25 mouse cellular contexts compared by ENCODE assay signal in the genomic region with DNA sequence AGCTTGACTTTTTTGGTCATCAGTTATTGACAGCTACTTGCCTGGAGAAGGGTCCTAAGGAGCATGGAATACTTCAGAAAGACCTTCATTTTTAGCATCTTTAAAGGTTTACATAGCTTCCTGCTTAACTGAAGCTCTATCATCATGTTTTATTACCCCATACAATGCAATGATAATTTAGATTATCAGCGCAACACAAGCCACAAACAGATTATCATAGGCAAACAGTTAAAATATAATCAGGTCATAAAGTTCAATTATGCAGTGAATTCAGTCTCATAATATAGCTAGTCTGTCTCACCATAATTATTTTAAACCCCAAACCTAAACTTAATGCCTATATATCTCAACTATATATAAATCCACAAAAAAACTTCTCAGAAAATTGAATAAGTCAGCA.
"Had no signal": no experiment of that assay in that cellular context is flagged by ENCODE, and none has a peak within 500 bp of the region (broad histone marks: within the 10 kb centered on the region; RNA-seq: fewer than 3 reads in every experiment).

No protein-coding gene starts in this region.

- H3K36me3 ChIP-seq: embryonic facial prominence, embryonic 10.5 days; embryonic facial prominence, embryonic 12.5 days; embryonic facial prominence, embryonic 13.5 days; embryonic facial prominence, embryonic 15.5 days; forebrain, embryonic 10.5 days; forebrain, embryonic 12.5 days; forebrain, embryonic 15.5 days had no signal

- H3K4me1 ChIP-seq: embryonic facial prominence, embryonic 10.5 days; embryonic facial prominence, embryonic 12.5 days; embryonic facial prominence, embryonic 13.5 days; embryonic facial prominence, embryonic 15.5 days; forebrain, embryonic 10.5 days; forebrain, embryonic 12.5 days; forebrain, embryonic 13.5 days; forebrain, embryonic 15.5 days; heart, embryonic 10.5 days had no signal

- H3K9me3 ChIP-seq: embryonic facial prominence, embryonic 10.5 days; embryonic facial prominence, embryonic 12.5 days; embryonic facial prominence, embryonic 13.5 days; embryonic facial prominence, embryonic 15.5 days; forebrain, embryonic 10.5 days; forebrain, embryonic 12.5 days; forebrain, embryonic 13.5 days; forebrain, embryonic 15.5 days; heart, embryonic 10.5 days had no signal

- H3K9ac ChIP-seq: embryonic facial prominence, embryonic 12.5 days; embryonic facial prominence, embryonic 13.5 days; embryonic facial prominence, embryonic 15.5 days; forebrain, embryonic 12.5 days; forebrain, embryonic 13.5 days; forebrain, embryonic 15.5 days; forebrain, postnatal 0 days had no signal

- H3K27me3 ChIP-seq: embryonic facial prominence, embryonic 12.5 days; embryonic facial prominence, embryonic 13.5 days; embryonic facial prominence, embryonic 15.5 days; forebrain, embryonic 12.5 days; forebrain, embryonic 13.5 days; forebrain, embryonic 15.5 days had no signal

- DNase-seq: cerebellum, adult 9-11 months; cerebellum, postnatal 10 days; cerebellum, postnatal 14 days; cerebellum, postnatal 25 days; cerebellum, postnatal 36 days; embryo, embryonic 11 days; forebrain, postnatal 0 days; gastrocnemius, adult 2 months; gastrocnemius, postnatal 10 days; gastrocnemius, postnatal 14 days; gastrocnemius, postnatal 25 days; gastrocnemius, postnatal 36 days; heart, adult 11 months; heart, adult 18-20 months; heart, adult 2 months had no signal

- H3K27ac ChIP-seq: embryonic facial prominence, embryonic 10.5 days; embryonic facial prominence, embryonic 12.5 days; embryonic facial prominence, embryonic 13.5 days; embryonic facial prominence, embryonic 15.5 days; forebrain, embryonic 10.5 days; forebrain, embryonic 12.5 days; forebrain, embryonic 13.5 days; forebrain, embryonic 15.5 days; gastrocnemius, adult 2 months; heart, adult 2 months; heart, embryonic 10.5 days had no signal

- H3K4me3 ChIP-seq: embryonic facial prominence, embryonic 10.5 days; embryonic facial prominence, embryonic 12.5 days; embryonic facial prominence, embryonic 13.5 days; embryonic facial prominence, embryonic 15.5 days; erythroblast, embryonic 14.5 days; forebrain, embryonic 10.5 days; forebrain, embryonic 12.5 days; forebrain, embryonic 13.5 days; forebrain, embryonic 15.5 days; gastrocnemius, adult 2 months; heart, adult 2 months; heart, embryonic 10.5 days had no signal
